Mouse (Mus musculus) lung, postnatal 14 days (tissue): ENCODE data around the gene Tmem259.
A peak's percentile ranks its signal among the peaks of the same experiment; 100 is the strongest.

Experiments
- DNase-seq: peaks from one replicate; pipeline ENCODE4 v3.0.0; 2021

Gene Tmem259

DNA sequence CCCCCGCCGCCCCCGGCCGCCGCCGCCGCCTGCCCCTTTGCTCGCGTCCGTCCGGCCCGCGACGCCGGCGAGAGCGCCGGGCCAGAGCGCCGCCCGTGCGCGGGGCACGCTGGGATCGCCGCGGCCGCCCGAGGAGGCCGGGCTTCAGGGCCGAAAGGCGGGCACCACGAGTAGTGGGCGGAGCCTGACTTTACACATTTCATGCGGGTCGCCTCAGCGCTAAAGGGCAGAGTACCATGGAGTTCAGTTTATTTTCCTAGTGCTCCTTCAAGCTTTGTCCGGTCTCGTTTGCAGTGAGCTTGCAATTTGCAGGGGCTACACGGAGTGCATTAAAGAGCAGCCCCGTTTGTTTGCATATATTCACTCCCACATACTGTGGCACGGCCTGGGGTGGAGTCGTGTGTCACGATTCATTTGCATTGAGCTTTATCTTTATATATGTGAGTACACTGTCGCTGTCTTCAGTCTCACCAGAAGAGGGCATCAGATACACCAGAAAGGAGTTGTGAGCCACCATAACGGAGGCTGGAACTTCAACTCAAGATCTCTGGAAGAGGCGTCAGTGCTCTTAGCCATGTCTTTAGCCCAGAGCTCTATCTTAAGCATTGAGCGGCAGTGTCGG lies at the start of gene Tmem259:
Tmem259 (minus strand) TSS at position 136 of the 622 bp plus-strand sequence.
- DNase-seq = peak; percentile 89

- peak; percentile 81 for DNase-seq
Observed at GRCm38 (mm10) chr10:80032799-80033480, 48.8 kb upstream of the Tmem259 start.

- DNase-seq = no peak
Observed at GRCm38 (mm10) chr10:80030736-80031135, 46.6 kb upstream of the Tmem259 start.

- no peak for DNase-seq
Observed at GRCm38 (mm10) chr10:80030191-80030590, 46.1 kb upstream of the Tmem259 start.

- no peak for DNase-seq
Observed at GRCm38 (mm10) chr10:80028521-80028846, 44.4 kb upstream of the Tmem259 start.

- DNase-seq = no peak
Observed at GRCm38 (mm10) chr10:80027681-80028520, 43.8 kb upstream of the Tmem259 start.

DNA sequence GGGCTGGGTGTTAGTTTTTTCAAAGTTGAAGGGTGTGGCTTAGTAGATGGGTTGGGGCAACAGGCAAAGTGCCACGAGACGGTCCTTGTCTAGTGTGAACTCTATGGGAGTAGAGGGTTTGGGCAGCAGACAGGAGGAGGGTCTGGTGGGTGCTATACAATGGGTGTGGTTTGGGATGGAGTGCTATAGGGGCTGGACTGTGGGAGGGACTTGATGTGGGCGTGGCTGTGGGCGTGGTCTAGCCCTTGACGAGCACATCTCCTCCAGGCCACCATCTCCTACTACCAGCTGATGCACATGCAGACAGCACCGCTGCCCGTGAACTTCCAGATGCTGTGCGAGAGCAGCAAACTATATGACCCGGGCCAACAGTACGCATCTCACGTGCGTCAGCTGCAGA lies 41.8 kb upstream of the Tmem259 start:
- DNase-seq = no peak

DNA sequence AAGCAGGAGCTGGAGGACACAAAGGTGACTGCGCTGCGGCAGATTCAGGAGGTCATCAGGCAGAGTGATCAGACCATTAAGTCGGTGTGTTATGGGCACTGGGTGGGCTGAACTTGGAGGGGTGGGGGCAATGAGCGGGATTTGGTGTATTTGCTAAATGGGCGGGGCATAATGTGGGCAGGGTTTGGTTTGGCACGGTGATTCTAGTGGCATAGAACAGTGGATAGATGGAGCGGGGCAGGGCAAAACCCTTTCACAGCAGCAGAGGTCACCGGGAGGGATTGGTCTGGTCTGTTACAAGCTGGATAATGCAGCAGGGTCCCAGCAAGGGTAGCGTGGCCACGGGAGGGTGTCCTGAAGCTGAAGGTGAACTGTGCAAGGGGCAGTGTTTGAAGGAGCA lies 41.3 kb upstream of the Tmem259 start:
- no peak for DNase-seq

DNA sequence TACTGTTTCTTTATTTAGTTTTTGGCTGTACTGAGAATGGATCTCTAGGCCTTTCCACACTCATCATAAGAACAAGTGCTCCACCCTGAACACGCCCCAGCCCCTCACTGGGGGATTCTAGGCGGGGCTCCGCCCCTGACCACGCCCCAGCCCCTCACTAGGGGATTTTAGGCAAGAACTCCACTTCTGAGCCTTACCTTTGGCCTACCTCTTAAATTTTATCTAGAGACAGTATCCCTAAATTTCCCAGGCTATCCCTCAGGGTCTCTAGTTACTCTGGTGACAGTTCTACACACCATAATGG lies 40.9 kb upstream of the Tmem259 start:
- no peak for DNase-seq

GRCm38 (mm10) chr10:80024229-80025043 lies 40.3 kb upstream of the Tmem259 start:
- no peak for DNase-seq

DNA sequence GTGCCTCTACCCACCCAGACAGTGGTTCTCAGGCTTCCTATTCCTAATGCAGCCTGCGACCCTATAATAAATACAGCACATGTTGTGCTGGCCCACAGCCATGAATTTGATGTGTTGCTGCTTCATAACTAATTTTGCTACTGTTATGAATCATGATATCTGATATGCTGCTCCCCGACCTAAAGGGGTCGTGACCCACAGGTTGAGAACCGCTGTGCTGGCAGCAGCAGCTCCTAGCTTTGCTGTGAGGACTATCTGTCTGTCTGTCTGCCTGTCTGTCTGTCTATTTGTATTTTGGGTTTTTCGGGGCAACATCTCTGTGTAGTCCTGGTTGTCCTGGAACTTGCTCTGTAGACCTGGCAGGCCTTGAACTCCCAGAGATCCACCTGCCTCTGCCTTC lies 39.6 kb upstream of the Tmem259 start:
- no peak for DNase-seq

- no peak for DNase-seq
Observed at GRCm38 (mm10) chr10:80022806-80023205, 38.7 kb upstream of the Tmem259 start.

GRCm38 (mm10) chr10:80022164-80022563 lies 38.0 kb upstream of the Tmem259 start:
- no peak for DNase-seq

- DNase-seq = no peak
Observed at GRCm38 (mm10) chr10:80021320-80021641, 37.2 kb upstream of the Tmem259 start.

DNA sequence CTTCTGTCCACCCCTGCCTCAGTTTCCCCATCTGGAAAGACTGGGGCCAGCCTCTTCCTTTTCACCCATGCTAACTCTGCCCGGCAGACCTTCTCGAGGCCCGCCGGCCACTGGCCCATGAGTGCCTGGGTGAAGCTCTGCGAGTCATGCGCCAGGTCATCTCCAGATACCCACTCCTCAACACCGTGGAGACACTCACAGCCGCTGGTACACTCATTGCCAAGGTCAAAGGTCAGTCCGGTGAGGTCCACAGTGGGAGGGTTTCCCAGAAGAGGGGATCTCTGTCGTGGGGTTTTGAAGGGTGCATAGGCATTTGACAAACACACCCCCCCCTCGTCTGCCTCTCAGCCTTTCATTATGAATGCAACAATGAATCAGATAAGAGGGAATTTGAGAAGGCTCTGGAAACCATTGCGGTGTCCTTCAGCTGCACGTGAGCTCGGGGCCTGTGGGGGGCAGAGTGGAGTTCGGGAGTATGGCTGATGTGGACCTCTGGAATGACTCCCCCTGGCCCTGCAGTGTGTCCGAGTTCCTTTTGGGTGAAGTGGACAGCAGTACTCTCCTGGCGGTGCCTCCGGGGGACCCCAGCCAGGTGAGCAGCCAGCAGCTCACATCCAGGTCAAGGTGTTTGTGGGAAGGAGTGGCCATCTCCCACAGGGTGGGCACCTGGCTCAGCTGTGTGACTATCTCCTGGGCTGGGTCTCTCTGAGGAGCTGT lies 36.6 kb upstream of the Tmem259 start:
- DNase-seq = no peak

DNA sequence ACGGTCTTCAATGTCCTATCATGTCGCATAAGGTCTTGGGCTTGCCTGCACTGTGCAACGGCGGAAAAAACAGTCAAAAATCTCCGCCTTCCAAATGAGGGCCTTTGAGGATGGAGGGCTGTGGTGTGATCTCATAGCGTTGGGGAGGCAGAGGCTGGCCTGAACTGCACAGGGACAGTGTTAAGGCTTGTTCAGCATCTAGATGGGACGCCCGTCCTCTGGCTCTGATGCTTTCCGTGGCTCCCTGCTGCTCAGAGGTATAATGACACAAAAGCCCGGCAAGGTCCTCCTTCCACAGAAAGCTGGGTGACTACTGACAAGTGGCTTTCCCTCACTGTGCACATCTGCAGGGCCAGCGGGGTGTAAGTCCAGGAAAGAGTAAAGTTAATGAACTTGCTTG lies 36.1 kb upstream of the Tmem259 start:
- no peak for DNase-seq

DNA sequence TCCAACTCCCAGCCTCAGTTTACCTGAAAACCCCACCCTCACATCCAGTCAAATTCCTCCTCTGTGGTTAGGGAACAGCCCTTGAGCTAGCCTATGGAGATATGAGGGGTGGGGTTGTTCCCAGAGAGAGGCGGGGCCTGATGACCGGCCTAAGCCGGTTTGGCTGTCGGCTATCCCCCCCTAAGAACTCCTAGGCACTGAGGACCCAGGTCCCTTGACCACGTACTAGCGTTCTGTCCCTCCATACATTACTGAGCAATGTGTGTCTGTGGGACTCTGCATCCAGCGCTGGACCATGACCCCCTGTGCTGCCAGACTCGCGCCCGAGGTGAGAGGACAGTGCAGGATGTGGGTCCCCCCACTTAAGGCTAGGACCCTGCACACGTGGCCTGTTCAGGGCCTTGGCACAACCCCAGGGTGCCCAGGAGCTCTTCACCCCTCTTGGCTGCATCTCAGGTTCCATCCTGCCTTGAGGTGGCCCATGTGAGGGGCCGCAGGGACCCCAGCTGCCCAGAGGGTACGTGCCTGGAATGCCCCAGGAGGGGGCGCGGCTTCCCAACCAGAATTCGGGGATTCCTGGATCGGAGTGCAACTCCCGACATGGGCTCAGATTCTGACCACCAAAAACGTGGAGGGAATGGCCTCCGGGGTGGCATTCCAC lies 35.5 kb upstream of the Tmem259 start:
- DNase-seq = no peak

- DNase-seq = peak; percentile 56
Observed at GRCm38 (mm10) chr10:80018739-80019297, 34.7 kb upstream of the Tmem259 start.

- no peak for DNase-seq
Observed at GRCm38 (mm10) chr10:80017771-80018170, 33.6 kb upstream of the Tmem259 start.

GRCm38 (mm10) chr10:80017361-80017760 lies 33.2 kb upstream of the Tmem259 start:
- peak; percentile 68 for DNase-seq

GRCm38 (mm10) chr10:80016931-80017330 lies 32.8 kb upstream of the Tmem259 start:
- no peak for DNase-seq

GRCm38 (mm10) chr10:80016511-80016910 lies 32.4 kb upstream of the Tmem259 start, which contains the start of gene Arhgap45:
Arhgap45 (plus strand) TSS chr10:80016653.
- peak; percentile 59 for DNase-seq
